Mouse (Mus musculus) lung, postnatal 0 days (tissue): Measurements from ENCODE around the gene Taf1a.

Experiments
- CTCF ChIP-seq: IDR thresholded peaks from 2 replicates; pipeline ENCODE4 v1.5.1; 2016; ENCODE audit warnings: antibody characterized with exemption, mild to moderate bottlenecking
- EP300 ChIP-seq: IDR thresholded peaks from 2 replicates; pipeline ENCODE4 v1.6.1; 2016; ENCODE audit warnings: antibody characterized with exemption, mild to moderate bottlenecking, control low read depth

DNA sequence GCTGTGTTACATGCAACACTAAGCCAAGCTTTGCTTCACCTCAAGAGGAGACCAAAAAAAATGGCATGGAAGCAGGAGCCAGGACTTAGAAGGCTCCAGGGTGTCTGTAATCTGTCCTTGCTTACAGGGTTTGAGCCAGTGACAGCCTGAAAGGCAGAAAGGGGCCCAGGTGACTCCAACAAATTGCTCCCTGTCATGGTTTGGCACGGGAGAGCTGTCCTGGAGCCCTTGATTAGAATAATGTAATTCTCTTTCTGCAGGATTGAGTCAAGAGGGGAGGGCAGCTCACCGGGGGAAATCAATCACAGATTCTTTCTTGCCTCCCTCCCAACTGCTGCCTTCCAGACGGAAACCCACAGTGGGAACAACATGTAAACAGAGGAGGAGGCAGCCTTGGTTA is 64.3 kb downstream of the Taf1a start:
- TF ChIP-seq CTCF (no peak), EP300 (no peak)
